Mouse (Mus musculus) small intestine, adult 2 months (tissue): ENCODE measurements around the gene Vstm4. TPM values are rescaled to one million over a fixed set of nuclear protein-coding genes. Genes with fewer than 3 reads are reported as not detected.

Experiments used
- H3K27ac ChIP-seq: fragments of 200-500 bp; 2 replicates; pipeline ENCODE4 v1.5.1; 2012; ENCODE audit warnings: low read depth, low read length, control low read depth, inconsistent platforms; ENCODE audit not compliant: insufficient read depth
- H3K27me3 ChIP-seq: fragments of 200-500 bp; 2 replicates; pipeline ENCODE4 v1.6.1; 2012; ENCODE audit warnings: mild to moderate bottlenecking, moderate library complexity, low read length, inconsistent platforms; ENCODE audit not compliant: control insufficient read depth, insufficient read depth
- H3K36me3 ChIP-seq: fragments of 200-500 bp; 2 replicates; pipeline ENCODE4 v1.6.1; 2012; ENCODE audit warnings: mild to moderate bottlenecking, low read length, control low read depth, inconsistent platforms; ENCODE audit not compliant: control insufficient read depth, insufficient read depth
- H3K4me1 ChIP-seq: fragments of 200-500 bp; 2 replicates; pipeline ENCODE4 v1.6.1; 2012; ENCODE audit warnings: low read length, inconsistent platforms, mixed read lengths; ENCODE audit not compliant: control insufficient read depth, insufficient read depth, insufficient read length
- H3K4me3 ChIP-seq: fragments of 200-500 bp; 2 replicates; pipeline ENCODE4 v1.5.1; 2012; ENCODE audit warnings: low read depth, mild to moderate bottlenecking, control low read depth, inconsistent platforms, low read length, moderate library complexity
- CTCF ChIP-seq: fragments of 200-500 bp; IDR thresholded peaks from 2 replicates; pipeline ENCODE4 v1.5.1; 2012; ENCODE audit warnings: low read depth, mild to moderate bottlenecking, control low read depth, inconsistent platforms, low read length, moderate library complexity, mixed read lengths; ENCODE audit not compliant: insufficient replicate concordance, insufficient read length; ENCODE audit errors: extremely low read depth
- POLR2A ChIP-seq: fragments of 200-500 bp; IDR thresholded peaks from 2 replicates; pipeline ENCODE4 v1.6.1; 2012; ENCODE audit warnings: low read depth, mild to moderate bottlenecking, control low read depth, inconsistent platforms, low read length, moderate library complexity
- WGBS: fragments of 180-500 bp; shearing (Covaris S2); methylation state at CpG from one replicate; pipeline ENCODE4 v1.1.7; 2018; 5-methylcytosine and 5-hydroxymethylcytosine counted together
- polyA plus RNA-seq: library from polyadenylated mRNA; depleted of rRNA; stranded (reverse); fragments of >200 nt; gene quantifications from 2 replicates; pipeline ENCODE4 v1.2.3, GENCODE M21; 2012

Vstm4 gene
- polyA plus RNA-seq, 1 experiment = 2.7 TPM

DNA sequence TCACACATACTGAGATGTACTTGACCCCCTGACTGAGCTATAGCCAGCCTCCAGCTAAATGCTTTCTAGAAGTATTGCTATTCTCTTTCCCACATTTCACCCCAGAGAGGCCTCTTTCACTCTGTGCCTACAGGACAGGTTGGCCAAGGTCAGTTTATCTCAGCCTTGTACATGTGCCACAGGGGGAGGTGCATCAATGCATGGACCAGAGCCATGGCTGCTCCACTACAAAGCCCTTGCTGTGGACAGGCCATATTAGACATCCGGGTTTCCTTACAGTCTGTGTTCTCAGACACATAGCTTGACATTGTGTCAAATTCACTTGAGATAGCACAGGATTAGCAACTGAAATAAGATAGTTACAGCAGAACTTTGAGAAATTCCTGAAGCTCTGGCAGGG, 25.1 kb downstream of the Vstm4 start:
- H3K4me1 ChIP-seq = no peaks in the 10 kb centered on the region
- H3K27ac ChIP-seq = no peak overlapping the region
- H3K36me3 ChIP-seq = no peaks in the 10 kb centered on the region
- 82% methylated on average over 1 of the region's 1 CpGs for WGBS
- no peaks in the 10 kb centered on the region for H3K27me3 ChIP-seq
- TF ChIP-seq CTCF (no peak), POLR2A (no peak)
- no peak overlapping the region for H3K4me3 ChIP-seq

DNA sequence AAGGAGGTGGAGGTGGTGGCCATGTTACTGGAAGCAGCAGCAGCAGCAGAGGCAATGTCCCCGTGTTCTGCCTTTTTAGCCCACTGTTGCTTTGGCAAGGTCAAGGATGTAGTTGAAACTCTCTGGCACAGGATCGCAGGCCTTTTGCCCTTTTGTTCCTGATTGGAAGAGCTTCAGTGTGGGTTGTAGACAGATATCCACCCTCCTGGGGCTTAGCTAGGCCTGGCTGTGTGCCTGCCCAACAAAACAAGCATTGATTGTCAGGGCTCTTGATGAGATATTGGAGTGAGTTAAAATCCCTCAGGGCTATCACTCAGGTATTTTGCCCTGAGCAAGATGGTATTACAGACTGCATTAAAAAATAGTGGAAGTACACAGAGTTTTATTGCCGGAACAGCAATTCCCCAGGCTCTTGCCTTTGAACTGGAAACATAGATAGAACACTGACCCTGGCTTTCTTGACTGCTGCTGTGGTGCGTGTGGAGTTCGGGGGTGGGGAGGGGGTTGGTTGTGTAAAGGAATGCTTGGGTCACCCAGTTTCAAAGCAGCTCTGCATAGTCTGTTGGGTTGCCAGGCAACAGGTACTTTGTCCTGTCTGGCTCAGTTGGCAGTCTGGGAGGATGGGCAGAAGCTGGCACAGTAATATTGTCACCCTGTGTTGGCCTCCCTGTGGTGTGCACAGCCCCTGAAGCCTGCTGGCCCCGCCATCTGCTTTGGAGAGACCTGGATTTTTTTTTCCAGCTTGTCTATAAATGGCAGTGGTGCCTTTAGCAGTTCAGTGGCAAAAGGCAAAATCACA, 32.5 kb downstream of the Vstm4 start:
- Histone ChIP-seq H3K27me3 (no peaks in the 10 kb centered on the region), H3K4me1 (no peaks in the 10 kb centered on the region), H3K27ac (no peak overlapping the region), H3K4me3 (no peak overlapping the region), H3K36me3 (no peaks in the 10 kb centered on the region)
- whole genome bisulfite sequencing = 29% methylated on average over 6 of the region's 6 CpGs
- TF ChIP-seq POLR2A (no peak), CTCF (no peak)

DNA sequence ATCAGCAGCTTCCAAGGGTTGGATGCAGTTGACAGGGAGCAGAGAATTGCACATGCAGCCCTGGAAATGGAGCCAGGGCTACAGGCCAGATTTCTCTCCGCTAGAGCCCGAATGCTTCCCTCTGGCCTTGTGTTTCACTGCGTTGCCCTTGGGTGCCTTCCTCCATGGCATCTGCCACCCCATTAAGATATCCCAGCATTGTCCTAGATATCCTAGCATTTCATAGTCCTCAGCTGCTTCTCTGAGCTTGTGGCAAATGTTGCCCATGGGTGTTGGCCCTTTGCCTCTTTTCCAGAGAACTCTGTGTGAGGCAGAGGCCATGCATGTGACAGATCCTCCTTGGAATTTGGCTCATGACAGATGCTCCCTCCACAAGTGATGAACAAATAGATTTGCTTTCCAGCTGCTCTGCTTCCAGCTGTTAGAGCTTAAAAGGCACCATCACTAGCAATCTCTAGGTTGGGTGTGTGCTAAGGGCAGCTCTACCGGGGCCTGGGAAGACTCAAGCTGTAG, 37.8 kb downstream of the Vstm4 start:
- Histone ChIP-seq H3K4me1 (no peaks in the 10 kb centered on the region), H3K4me3 (no peak overlapping the region), H3K36me3 (no peaks in the 10 kb centered on the region), H3K27ac (no peak overlapping the region; the same call in 1 of the 2 replicates), H3K27me3 (no peaks in the 10 kb centered on the region)
- WGBS = 81% methylated on average over 4 of the region's 4 CpGs
- TF ChIP-seq CTCF = no peak
- TF ChIP-seq POLR2A = no peak

DNA sequence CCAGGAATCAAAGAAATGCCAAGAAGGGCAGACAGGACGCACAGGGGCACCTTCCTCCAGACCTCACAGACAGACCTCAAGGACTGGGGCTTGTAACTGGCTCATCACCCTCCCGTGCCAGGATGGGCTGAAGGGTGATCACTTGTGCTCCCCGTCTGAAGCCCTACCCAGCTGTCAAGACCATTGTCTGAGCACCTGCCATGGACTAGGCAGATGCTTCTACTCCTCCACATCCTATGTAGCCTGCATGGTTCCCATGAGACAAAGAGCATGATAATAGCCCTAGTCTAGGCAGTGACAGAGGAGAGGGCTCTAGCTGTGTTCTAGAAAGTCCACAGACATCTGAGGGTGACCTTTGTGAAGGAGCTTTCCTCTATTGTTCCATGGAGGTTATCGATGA, 38.3 kb downstream of the Vstm4 start:
- 94% methylated on average over 4 of the region's 4 CpGs for WGBS

DNA sequence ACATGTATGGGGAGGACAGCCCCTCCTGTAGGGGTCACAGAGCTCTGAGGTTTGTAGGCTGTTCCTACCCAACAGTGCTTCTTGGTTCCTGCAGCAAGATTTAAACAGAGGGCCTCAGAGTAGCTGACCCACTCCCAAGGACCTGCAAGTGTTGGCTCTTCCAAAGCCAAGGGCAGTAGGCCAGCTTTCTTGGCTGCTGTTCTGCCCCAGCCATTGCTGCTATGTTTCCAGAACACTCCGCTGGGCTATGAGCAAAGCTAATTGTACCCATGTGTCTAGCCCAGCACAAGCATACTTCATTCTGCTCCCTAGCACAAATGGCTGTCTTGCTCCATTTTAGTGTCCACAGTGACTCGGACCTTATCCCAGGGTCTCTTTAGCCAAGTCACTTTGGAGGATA, 40.3 kb downstream of the Vstm4 start:
- no peak overlapping the region for H3K27ac ChIP-seq
- H3K36me3 ChIP-seq = no peaks in the 10 kb centered on the region
- no peaks in the 10 kb centered on the region for H3K4me1 ChIP-seq
- no peaks in the 10 kb centered on the region for H3K27me3 ChIP-seq
- no peak overlapping the region for H3K4me3 ChIP-seq
- TF ChIP-seq POLR2A (no peak), CTCF (no peak)
- 84% methylated on average over 2 of the region's 2 CpGs for WGBS

More for the DNA sequence above, 38.3 kb downstream of the Vstm4 start:
- Histone ChIP-seq H3K4me3 (no peak overlapping the region), H3K4me1 (no peaks in the 10 kb centered on the region), H3K27ac (no peak overlapping the region; the same call in 1 of the 2 replicates), H3K27me3 (no peaks in the 10 kb centered on the region), H3K36me3 (no peaks in the 10 kb centered on the region)
- no peak for TF ChIP-seq POLR2A
- no peak for TF ChIP-seq CTCF

DNA sequence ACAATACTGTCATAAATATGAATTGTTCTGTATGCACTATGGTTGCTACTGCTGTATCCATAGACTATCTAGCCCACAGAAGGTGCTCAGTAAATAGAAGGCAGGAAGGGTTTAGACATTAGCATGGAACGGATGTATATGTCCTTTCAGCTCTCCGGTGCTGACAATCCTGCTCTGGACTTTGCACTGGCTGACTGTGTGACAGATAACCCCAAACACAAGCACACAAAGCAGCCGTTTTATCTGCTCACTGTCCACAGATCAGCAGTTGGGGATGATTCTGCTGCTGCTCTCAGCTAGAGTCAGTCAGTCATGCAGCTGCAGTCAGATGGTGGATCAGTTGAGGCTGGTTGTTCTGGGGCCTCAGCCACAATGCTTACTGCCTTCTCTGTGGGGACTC, 46.6 kb downstream of the Vstm4 start:
- H3K36me3 ChIP-seq = no peaks in the 10 kb centered on the region
- no peaks in the 10 kb centered on the region for H3K27me3 ChIP-seq
- H3K27ac ChIP-seq = no peak overlapping the region
- no peak for TF ChIP-seq CTCF
- no peak for TF ChIP-seq POLR2A
- no peaks in the 10 kb centered on the region for H3K4me1 ChIP-seq
- WGBS = 27% methylated on average over 3 of the region's 3 CpGs
- H3K4me3 ChIP-seq = no peak overlapping the region

DNA sequence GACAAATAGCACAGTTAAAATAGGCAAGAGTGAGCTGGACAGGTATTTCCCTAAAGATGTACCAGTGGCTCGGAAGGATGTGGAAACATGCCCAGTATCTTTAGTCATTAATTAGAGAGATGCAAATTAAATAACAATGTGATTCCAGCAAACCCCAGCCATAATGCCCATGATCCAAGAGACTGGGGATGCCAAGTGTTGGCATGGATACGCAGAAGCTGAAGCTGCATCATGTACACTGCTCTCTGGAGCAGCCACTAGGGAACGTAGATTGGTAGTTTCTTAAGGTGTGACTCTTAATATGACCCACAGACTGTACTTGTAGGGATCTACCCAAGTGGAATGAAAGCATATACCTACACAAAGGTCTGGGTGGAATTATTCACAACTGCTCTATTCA, 50.0 kb downstream of the Vstm4 start:
- Histone ChIP-seq H3K36me3 (no peaks in the 10 kb centered on the region), H3K27ac (no peak overlapping the region), H3K27me3 (no peaks in the 10 kb centered on the region), H3K4me1 (0 out of 2 replicates have a peak, but pooled peaks cover 1% of the 10 kb centered on the region), H3K4me3 (no peak overlapping the region)
- WGBS = 82% methylated on average over 3 of the region's 3 CpGs
- TF ChIP-seq POLR2A (no peak), CTCF (no peak)
